Mouse (Mus musculus): ENCODE results near the gene Rhoa. TPM values are rescaled to one million over a fixed set of nuclear protein-coding genes. Genes with fewer than 3 reads are reported as not detected.

Rhoa gene
- polyA plus RNA-seq, 1 experiment = 151 TPM

DNA sequence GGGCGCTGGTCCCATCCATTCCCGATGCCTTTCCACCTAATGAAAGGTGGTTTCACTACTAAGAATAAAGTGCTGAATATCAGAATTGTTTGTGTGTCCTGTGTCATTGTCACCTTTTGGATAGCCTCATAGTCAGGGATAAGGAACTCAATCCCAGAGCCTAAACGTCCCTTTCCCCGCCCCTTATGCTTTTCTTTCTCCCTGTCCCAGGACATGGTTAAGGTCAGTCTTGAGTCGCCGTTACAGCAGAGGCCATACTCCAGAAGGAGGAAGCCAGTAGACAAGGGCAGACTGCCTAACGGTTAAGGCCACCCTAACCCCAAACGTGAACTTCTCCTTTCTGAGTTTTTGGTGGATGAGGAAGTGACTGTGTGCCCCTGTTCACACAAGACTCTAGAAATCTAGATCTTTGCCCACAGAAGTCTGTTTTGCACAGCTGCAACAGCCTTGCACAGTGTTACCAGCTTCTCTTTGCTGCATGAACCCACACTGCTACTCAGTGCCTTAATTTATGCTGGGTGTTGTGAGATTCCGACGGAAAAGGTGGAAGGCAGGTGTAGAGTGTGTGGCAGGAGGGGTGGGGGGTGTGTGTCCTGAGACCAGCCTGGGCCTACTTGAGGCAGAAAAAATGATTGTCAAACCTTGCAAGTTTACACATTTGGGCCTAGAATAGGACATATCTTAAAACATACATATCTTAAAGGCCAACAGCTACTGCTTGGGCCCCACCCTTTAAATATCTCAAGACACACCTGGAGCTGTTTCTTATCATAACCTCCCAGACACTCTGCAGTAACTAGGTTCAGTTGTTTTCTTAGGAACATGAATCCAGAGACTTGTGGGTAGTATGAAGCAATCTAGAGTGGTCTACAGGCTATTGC, 34.6 kb downstream of the Rhoa start:
- DNase-seq (ENCODE audit: low read depth) = no peak

DNA sequence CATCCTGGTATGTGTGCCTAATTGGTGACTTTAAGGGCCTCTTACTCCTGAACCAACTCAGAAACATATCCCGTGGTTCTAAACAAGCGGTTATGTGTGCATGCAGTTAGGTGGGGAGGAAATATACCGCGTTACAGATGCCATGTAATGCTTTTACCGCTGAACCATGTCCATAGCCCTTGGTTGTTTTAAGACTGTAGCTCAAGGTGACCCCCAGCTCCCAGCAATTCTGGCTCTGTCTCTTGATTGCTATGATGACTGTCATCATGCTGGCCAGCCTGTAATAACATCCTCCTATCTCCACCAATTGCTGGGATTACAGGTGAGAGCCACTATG, 35.2 kb downstream of the Rhoa start:
- no peak for DNase-seq (ENCODE audit: low read depth)

- no peak for DNase-seq (ENCODE audit: low read depth)
These were observed 35.9 kb downstream of the Rhoa start for GRCm38 (mm10) chr9:108341801-108342200.

- DNase-seq (ENCODE audit: low read depth) = no peak
These were observed 36.4 kb downstream of the Rhoa start for GRCm38 (mm10) chr9:108342301-108342831.

DNA sequence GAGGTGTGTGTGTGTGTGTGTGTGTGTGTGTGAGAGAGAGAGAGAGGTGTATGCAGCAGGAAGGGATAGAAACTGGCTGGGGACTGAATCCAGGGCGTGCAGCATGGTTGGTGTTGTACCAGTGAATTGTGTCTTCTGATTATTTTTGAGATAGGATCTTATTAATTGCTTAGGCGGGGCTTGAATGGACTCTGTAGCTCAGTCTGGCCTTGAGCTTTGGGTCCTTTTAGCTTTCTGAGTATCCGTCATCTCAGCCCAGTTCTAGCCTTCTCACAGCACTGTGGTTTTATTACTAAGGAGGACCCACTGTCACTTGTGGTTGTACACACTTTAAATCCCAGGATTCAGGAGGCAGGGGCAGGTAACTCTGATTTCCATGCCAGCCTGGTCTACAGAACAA, 37.4 kb downstream of the Rhoa start:
- no peak for DNase-seq (ENCODE audit: low read depth)

DNA sequence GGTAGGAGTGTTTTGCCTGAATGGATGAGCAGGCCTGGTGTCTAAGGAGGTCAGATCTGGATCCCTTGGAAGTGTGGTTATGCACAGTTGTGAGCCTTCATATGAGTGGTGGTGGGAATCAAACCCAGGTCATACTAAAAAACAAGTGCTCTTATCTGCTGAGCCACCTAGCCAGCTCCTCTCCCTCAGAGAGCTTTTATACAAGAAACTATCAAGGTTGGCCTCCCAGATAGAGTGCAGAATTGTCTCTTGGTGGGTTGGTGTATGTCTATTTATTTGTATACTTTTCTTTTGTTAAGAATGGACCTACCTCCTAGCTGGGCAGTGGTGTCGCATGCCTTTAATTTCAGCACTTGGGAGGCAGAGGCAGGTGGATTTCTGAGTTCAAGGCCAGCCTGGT, 37.9 kb downstream of the Rhoa start:
- no peak for DNase-seq (ENCODE audit: low read depth)

DNA sequence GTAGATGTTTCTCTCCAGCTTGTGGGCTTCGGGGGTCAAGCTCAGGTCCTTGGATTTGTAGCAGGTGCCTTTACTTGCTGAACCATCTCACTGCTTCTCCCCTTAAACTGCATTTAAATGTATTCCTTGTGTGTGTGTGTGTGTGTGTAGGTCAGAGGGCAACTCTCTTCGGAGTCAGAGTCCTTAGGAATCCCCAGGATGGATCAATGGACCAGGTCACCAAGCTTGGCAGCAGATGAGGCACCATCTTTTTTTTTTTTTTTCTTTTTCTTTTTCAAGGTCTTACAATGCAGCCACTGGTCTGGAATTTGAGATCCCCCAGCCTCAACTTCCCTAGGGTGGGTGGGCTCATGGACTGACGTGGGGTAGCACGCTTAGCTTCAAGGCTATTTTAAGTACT, 38.5 kb downstream of the Rhoa start:
- no peak for DNase-seq (ENCODE audit: low read depth)

DNA sequence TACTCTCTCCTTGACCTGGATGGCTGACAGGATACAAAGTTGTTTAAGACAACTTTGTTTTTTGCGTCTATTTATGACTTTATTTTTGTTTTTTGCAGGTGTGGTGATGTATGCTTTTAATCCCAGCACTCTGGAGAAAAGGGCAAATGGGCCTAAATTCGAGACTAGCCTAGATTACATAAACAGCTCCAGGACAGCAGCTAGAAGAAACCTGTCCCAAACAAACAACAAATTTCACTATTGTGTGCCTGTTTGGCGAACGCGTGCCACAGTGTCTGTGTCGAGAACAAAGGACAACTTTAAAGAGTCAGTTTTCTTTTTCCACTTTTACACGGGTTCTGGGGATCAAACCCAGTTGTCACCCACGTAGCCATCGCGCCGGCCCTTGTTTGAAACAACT, 41.1 kb downstream of the Rhoa start:
- DNase-seq (ENCODE audit: low read depth) = no peak

- no peak for DNase-seq (ENCODE audit: low read depth)
These were observed 41.8 kb downstream of the Rhoa start, which contains the start of gene Usp4 for GRCm38 (mm10) chr9:108347540-108348289. TSS of gene Usp4 (plus strand) at chr9:108347853.

GRCm38 (mm10) chr9:108348290-108348680, 42.4 kb downstream of the Rhoa start:
- DNase-seq (ENCODE audit: low read depth) = no peak

DNA sequence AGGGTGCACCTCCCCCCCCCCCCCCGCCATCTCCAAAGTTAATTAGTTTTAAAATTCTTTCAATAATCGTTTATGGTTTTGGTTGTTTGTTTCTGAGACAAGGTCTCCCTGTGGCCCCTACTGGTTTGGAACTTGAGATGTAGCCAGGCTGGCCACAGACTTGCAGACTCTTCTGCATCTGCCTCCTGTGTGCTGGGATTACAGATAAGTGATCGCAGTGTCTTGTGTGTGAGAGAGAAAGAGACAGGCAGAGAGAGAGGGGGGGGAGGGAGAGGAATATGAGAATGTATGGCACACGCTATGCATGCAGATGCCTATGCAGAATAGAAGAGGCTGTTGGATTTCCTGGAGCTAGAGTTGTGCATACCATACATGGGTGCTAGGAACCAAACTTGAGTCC, 43.8 kb downstream of the Rhoa start:
- DNase-seq (ENCODE audit: low read depth) = no peak

DNA sequence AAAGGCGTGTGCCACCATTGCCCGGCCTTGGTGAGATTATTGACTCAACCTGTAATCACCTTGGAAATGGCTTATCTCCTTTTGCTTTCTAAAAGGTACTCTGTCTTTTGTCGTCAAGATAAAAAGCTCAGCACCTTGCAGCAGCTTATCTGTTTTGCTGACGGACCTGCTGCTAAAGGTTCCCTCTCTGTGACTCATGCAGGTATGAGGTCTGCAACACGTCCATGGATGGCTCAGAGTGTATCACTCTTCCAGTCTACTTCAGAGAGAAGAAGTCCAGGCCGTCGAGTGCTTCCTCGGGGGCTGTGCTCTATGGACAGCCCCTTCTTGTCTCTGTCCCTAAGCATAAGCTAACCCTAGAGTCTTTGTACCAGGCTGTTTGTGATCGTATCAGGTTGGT, 72.3 kb downstream of the Rhoa start:
- no peak for DNase-seq (ENCODE audit: low read depth)

DNA sequence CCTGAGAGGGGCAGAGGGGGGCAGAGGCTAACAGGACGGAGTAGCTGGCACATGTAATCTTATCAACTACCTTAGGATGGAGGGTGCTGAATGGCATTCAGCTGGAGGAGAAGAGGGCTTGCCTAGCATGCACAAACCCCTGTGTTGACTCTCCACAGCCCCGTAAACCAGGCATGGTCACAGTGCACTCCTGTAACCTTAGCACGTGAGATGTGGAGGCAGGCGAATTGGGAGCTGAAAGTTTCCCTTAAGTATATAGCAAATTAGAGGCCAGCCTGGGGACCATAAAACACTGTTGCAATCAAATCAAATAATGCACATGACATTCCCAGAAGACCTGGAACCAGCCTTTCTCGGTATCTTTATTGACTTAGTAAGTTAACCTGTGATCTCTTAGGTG, 72.8 kb downstream of the Rhoa start:
- no peak for DNase-seq (ENCODE audit: low read depth)

GRCm38 (mm10) chr9:108379294-108379693, 73.4 kb downstream of the Rhoa start:
- no peak for DNase-seq (ENCODE audit: low read depth)

DNA sequence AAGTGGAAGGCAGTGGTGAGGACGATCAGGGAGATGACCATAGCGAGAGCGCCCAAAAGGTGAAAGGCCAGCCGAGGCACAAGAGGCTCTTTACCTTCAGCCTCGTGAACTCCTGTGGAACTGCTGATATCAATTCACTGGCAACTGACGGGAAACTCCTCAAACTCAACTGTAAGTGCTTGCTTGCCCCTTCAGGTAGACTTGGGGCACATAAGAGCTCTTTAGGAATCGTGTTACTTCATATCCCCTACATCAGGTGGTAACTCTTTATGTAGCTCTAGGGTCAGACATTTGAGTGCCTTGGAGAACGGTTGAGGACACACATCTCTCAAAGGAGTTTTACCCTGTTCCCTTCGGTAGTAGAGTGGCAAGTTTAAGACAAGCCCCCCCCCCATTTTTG, 75.5 kb downstream of the Rhoa start:
- DNase-seq (ENCODE audit: low read depth) = no peak

DNA sequence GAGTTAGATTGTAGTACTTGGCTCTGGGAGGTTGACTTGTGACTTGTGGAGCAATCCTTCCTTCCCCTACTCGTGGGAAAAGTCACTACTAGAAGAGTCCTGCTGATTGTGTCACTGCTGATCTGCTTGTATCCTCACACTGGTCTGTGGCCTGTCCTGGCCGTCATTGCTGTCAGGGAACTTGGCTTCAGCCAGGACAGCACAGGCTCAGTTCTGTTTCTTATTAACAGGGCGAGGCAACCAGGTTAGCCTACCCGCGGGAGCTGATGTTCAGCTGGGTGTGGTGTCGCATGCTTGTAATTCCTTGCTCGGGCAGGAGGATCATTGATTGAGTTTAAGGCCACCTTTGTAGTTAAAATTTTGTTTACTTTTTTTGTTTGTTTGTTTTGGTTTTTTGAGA, 79.1 kb downstream of the Rhoa start:
- DNase-seq (ENCODE audit: low read depth) = no peak

GRCm38 (mm10) chr9:108386816-108387215, 80.9 kb downstream of the Rhoa start:
- DNase-seq (ENCODE audit: low read depth) = no peak

Other genes starting within 250 kb of the Rhoa start
- gene Mst1, start 225.7 kb upstream of the Rhoa start, polyA plus RNA-seq (2012; rRNA removed) = 0.32 and 0.94 TPM in 2 replicates
- 69.5 and 90.7 TPM in 2 replicates for gene Rnf123, start 222.8 kb upstream of the Rhoa start, polyA plus RNA-seq (2012; rRNA removed)
- 94.2 and 118 TPM in 2 replicates for gene Apeh, start 211.5 kb upstream of the Rhoa start, polyA plus RNA-seq (2012; rRNA removed)
- 1.5 and 1.9 TPM in 2 replicates for gene Bsn, start 115.7 kb upstream of the Rhoa start, polyA plus RNA-seq (2012; rRNA removed)
- gene Dag1, start 42.2 kb upstream of the Rhoa start, polyA plus RNA-seq (2012; rRNA removed) = 60.0 and 110 TPM in 2 replicates
- 26.4 and 27.3 TPM in 2 replicates for gene Nicn1, start 15.7 kb upstream of the Rhoa start, polyA plus RNA-seq (2012; rRNA removed)
- 37.3 and 45.6 TPM in 2 replicates for gene Amt, start 9.3 kb upstream of the Rhoa start, polyA plus RNA-seq (2012; rRNA removed)
- gene Tcta, start within 50 bp of the Rhoa start, polyA plus RNA-seq (2012; rRNA removed) = 78.7 and 101 TPM in 2 replicates
- 823 and 905 TPM in 2 replicates for gene Gpx1, start 32.8 kb downstream of the Rhoa start, polyA plus RNA-seq (2012; rRNA removed)
- 66.8 and 69.5 TPM in 2 replicates for gene Usp4, start 41.7 kb downstream of the Rhoa start, polyA plus RNA-seq (2012; rRNA removed)
- 0.25 and 0.34 TPM in 2 replicates for gene 1700102P08Rik, start 86.7 kb downstream of the Rhoa start, polyA plus RNA-seq (2012; rRNA removed)
- 0.04 and 0.16 TPM in 2 replicates for gene Ccdc36, start 122.4 kb downstream of the Rhoa start, polyA plus RNA-seq (2012; rRNA removed)
- not detected in 2 replicates for gene BC048562, start 130.4 kb downstream of the Rhoa start, polyA plus RNA-seq (2012; rRNA removed)
- gene Ccdc71, start 154.4 kb downstream of the Rhoa start, polyA plus RNA-seq (2012; rRNA removed) = 21.5 and 23.2 TPM in 2 replicates
- gene Klhdc8b, start 155.5 kb downstream of the Rhoa start, polyA plus RNA-seq (2012; rRNA removed) = 56.8 and 58.8 TPM in 2 replicates
- gene Lamb2, start 173.6 kb downstream of the Rhoa start, polyA plus RNA-seq (2012; rRNA removed) = 174 and 220 TPM in 2 replicates
- 150 and 161 TPM in 2 replicates for gene Usp19, start 184.5 kb downstream of the Rhoa start, polyA plus RNA-seq (2012; rRNA removed)
- 248 and 249 TPM in 2 replicates for gene Qars, start 201.6 kb downstream of the Rhoa start, polyA plus RNA-seq (2012; rRNA removed)
- 92.2 and 108 TPM in 2 replicates for gene Qrich1, start 210.7 kb downstream of the Rhoa start, polyA plus RNA-seq (2012; rRNA removed)

All from gonadal fat pad, adult 2 months (tissue).